Mouse (Mus musculus): ENCODE measurements around the gene Isoc2a. TPM values are rescaled to one million over a fixed set of nuclear protein-coding genes. Genes with fewer than 3 reads are reported as not detected.

Gene Isoc2a
- polyA plus RNA-seq, 1 experiment from 2014 or later: 0.53 TPM

- H3K9ac ChIP-seq (replicated peaks; ENCODE audit: low read depth): no peak overlapping the region
- TF ChIP-seq CTCF (IDR thresholded peaks at IDR 0.05): no peak
- no peaks in the 10 kb centered on the region for H3K27me3 ChIP-seq (replicated peaks; ENCODE audit: insufficient read depth, low read length)
Measured at GRCm38 (mm10) chr7:4898851-4899648, 22.1 kb downstream of the Isoc2a start.

GRCm38 (mm10) chr7:4899649-4900522 lies 22.9 kb downstream of the Isoc2a start:
- no peaks in the 10 kb centered on the region for H3K27me3 ChIP-seq (replicated peaks; ENCODE audit: insufficient read depth, low read length)
- 6% methylated on average over 19 of the region's 19 CpGs for WGBS
- TF ChIP-seq EP300 (IDR thresholded peaks at IDR 0.05) (no peak), CTCF (IDR thresholded peaks at IDR 0.05) (no peak; the same call in 1 of the 2 replicates)
- H3K4me2 ChIP-seq (replicated peaks; ENCODE audit: low read depth, low read length): peak overlapping the region; percentile 44
- peak; percentile 64 for DNase-seq (ENCODE audit: low spot score)
- peak overlapping the region; percentile 14 for H3K4me3 ChIP-seq (ENCODE audit: low read depth, low read length)
- H3K4me1 ChIP-seq (ENCODE audit: insufficient read depth, low read depth, low read length): no peaks in the 10 kb centered on the region
- H3K36me3 ChIP-seq (ENCODE audit: insufficient read depth, low read length): no peaks in the 10 kb centered on the region
- H3K9me3 ChIP-seq (ENCODE audit: low read length): no peaks in the 10 kb centered on the region
- peak; percentile 62 for ATAC-seq
- no peak overlapping the region for H3K9ac ChIP-seq (replicated peaks; ENCODE audit: low read depth)
- no peak overlapping the region for H3K27ac ChIP-seq (ENCODE audit: low read length)

More at GRCm38 (mm10) chr7:4898851-4899648, 22.1 kb downstream of the Isoc2a start:
- no peaks in the 10 kb centered on the region for H3K9me3 ChIP-seq (ENCODE audit: low read length)
- no peaks in the 10 kb centered on the region for H3K36me3 ChIP-seq (ENCODE audit: insufficient read depth, low read length)
- ATAC-seq: peak; percentile 9; the same call in 1 of the 2 replicates
- peak overlapping the region; percentile 14 for H3K4me3 ChIP-seq (ENCODE audit: low read depth, low read length)
- no peak overlapping the region for H3K27ac ChIP-seq (ENCODE audit: low read length)
- peak overlapping the region; percentile 44 for H3K4me2 ChIP-seq (replicated peaks; ENCODE audit: low read depth, low read length)
- DNase-seq (ENCODE audit: low spot score): peak; percentile 24
- no peaks in the 10 kb centered on the region for H3K4me1 ChIP-seq (ENCODE audit: insufficient read depth, low read depth, low read length)
- WGBS: 16% methylated on average over 15 of the region's 18 CpGs

- TF ChIP-seq EP300 (IDR thresholded peaks at IDR 0.05): no peak
- TF ChIP-seq CTCF (IDR thresholded peaks at IDR 0.05): no peak
- Histone ChIP-seq H3K9ac (replicated peaks; ENCODE audit: low read depth) (no peak overlapping the region), H3K27me3 (replicated peaks; ENCODE audit: insufficient read depth, low read length) (no peaks in the 10 kb centered on the region), H3K36me3 (ENCODE audit: insufficient read depth, low read length) (no peaks in the 10 kb centered on the region), H3K4me1 (ENCODE audit: insufficient read depth, low read depth, low read length) (no peaks in the 10 kb centered on the region), H3K4me3 (ENCODE audit: low read depth, low read length) (no peak overlapping the region; the same call in 1 of the 2 replicates), H3K9me3 (ENCODE audit: low read length) (no peaks in the 10 kb centered on the region), H3K27ac (ENCODE audit: low read length) (no peak overlapping the region), H3K4me2 (replicated peaks; ENCODE audit: low read depth, low read length) (peak overlapping the region; percentile 44)
- DNase-seq (ENCODE audit: low spot score) (no peak), ATAC-seq (0 out of 2 replicates have a peak, but pooled peaks have one; percentile 19)
- WGBS: 42% methylated on average over 11 of the region's 11 CpGs
Measured at GRCm38 (mm10) chr7:4900523-4900851, 23.5 kb downstream of the Isoc2a start.

- H3K9me3 ChIP-seq (ENCODE audit: low read length): no peaks in the 10 kb centered on the region
- H3K9ac ChIP-seq (replicated peaks; ENCODE audit: low read depth): no peak overlapping the region
- DNase-seq (ENCODE audit: low spot score): no peak
- no peaks in the 10 kb centered on the region for H3K4me1 ChIP-seq (ENCODE audit: insufficient read depth, low read depth, low read length)
- no peak overlapping the region for H3K4me3 ChIP-seq (ENCODE audit: low read depth, low read length)
- no peaks in the 10 kb centered on the region for H3K36me3 ChIP-seq (ENCODE audit: insufficient read depth, low read length)
- H3K4me2 ChIP-seq (replicated peaks; ENCODE audit: low read depth, low read length): no peak overlapping the region
- WGBS: 61% methylated on average over 8 of the region's 8 CpGs
- H3K27ac ChIP-seq (ENCODE audit: low read length): no peak overlapping the region
- no peak for ATAC-seq
- no peaks in the 10 kb centered on the region for H3K27me3 ChIP-seq (replicated peaks; ENCODE audit: insufficient read depth, low read length)
- TF ChIP-seq EP300 (IDR thresholded peaks at IDR 0.05) (no peak), CTCF (IDR thresholded peaks at IDR 0.05) (peak; percentile 71)
Measured at GRCm38 (mm10) chr7:4901171-4901570, 24.2 kb downstream of the Isoc2a start.

- ATAC-seq: no peak
- Histone ChIP-seq H3K9me3 (ENCODE audit: low read length) (no peaks in the 10 kb centered on the region), H3K4me1 (ENCODE audit: insufficient read depth, low read depth, low read length) (no peaks in the 10 kb centered on the region), H3K36me3 (ENCODE audit: insufficient read depth, low read length) (no peaks in the 10 kb centered on the region), H3K4me3 (ENCODE audit: low read depth, low read length) (no peak overlapping the region), H3K27ac (ENCODE audit: low read length) (no peak overlapping the region), H3K4me2 (replicated peaks; ENCODE audit: low read depth, low read length) (no peak overlapping the region), H3K9ac (replicated peaks; ENCODE audit: low read depth) (no peak overlapping the region), H3K27me3 (replicated peaks; ENCODE audit: insufficient read depth, low read length) (no peaks in the 10 kb centered on the region)
- TF ChIP-seq EP300 (IDR thresholded peaks at IDR 0.05) (no peak), CTCF (IDR thresholded peaks at IDR 0.05) (no peak)
- WGBS: 73% methylated on average over 9 of the region's 9 CpGs
- DNase-seq (ENCODE audit: low spot score): no peak
Measured at GRCm38 (mm10) chr7:4902404-4902803, 25.5 kb downstream of the Isoc2a start.

GRCm38 (mm10) chr7:4906466-4906950 lies 29.6 kb downstream of the Isoc2a start, which contains the start of gene Gm36210:
TSS of gene Gm36210 (minus strand) at chr7:4906516.
- ATAC-seq: no peak
- H3K9ac ChIP-seq (replicated peaks; ENCODE audit: low read depth): no peak within 1 kb of the TSS
- no peak for DNase-seq (ENCODE audit: low spot score)
- no peak within 1 kb of the TSS for H3K4me3 ChIP-seq (ENCODE audit: low read depth, low read length)
- no peak within 1 kb of the TSS for H3K4me2 ChIP-seq (replicated peaks; ENCODE audit: low read depth, low read length)
- TF ChIP-seq EP300 (IDR thresholded peaks at IDR 0.05) (no peak), CTCF (IDR thresholded peaks at IDR 0.05) (no peak)
- no peaks in the 10 kb centered on the region for H3K36me3 ChIP-seq (ENCODE audit: insufficient read depth, low read length)
- no peak within 1 kb of the TSS for H3K27ac ChIP-seq (ENCODE audit: low read length)
- H3K9me3 ChIP-seq (ENCODE audit: low read length): no peaks in the 10 kb centered on the region
- H3K27me3 ChIP-seq (replicated peaks; ENCODE audit: insufficient read depth, low read length): no peaks in the 10 kb centered on the region
- no peaks in the 10 kb centered on the region for H3K4me1 ChIP-seq (ENCODE audit: insufficient read depth, low read depth, low read length)
- 58% methylated on average over 10 of the region's 10 CpGs for WGBS

All from lung, postnatal 0 days (tissue).